Mouse (Mus musculus) gastrocnemius, postnatal 10 days (tissue): ENCODE data around the gene Myb. TPM values are rescaled to one million over a fixed set of nuclear protein-coding genes. Genes with fewer than 3 reads are reported as not detected.
"Not testable (repeated sequence)": the region's sequence is repeated elsewhere in the genome, so short reads cannot be mapped to it uniquely, and the experiment has no call there.

Experiments used
- DNase-seq: peaks from one replicate; pipeline ENCODE4 v3.0.0; 2021; ENCODE audit warnings: mixed read lengths
- total RNA-seq, 2 experiments: library from RNA; stranded (reverse); gene quantifications; 2 replicates each; pipeline ENCODE4 v1.2.3; 2021

Gene Myb
- total RNA-seq, 2 experiments from 2014 or later: 0.82 to 2.6 TPM

GRCm38 (mm10) chr10:21168466-21168865 is 7.7 kb upstream of the Myb start:
- DNase-seq: no peak

GRCm38 (mm10) chr10:21167842-21168241 is 7.1 kb upstream of the Myb start:
- no peak for DNase-seq

GRCm38 (mm10) chr10:21167165-21167564 is 6.4 kb upstream of the Myb start:
- no peak for DNase-seq

- DNase-seq: no peak
These were observed 4.6 kb upstream of the Myb start for GRCm38 (mm10) chr10:21165411-21165810.

GRCm38 (mm10) chr10:21162124-21162523 is 1.3 kb upstream of the Myb start:
- DNase-seq: no peak

GRCm38 (mm10) chr10:21161359-21162094 is 743 bp upstream of the Myb start:
- DNase-seq: no peak

GRCm38 (mm10) chr10:21159697-21160394 is 938 bp downstream of the Myb start:
- peak; percentile 46 for DNase-seq

- DNase-seq: peak; percentile 16
These were observed 1.8 kb downstream of the Myb start for GRCm38 (mm10) chr10:21158918-21159443.

GRCm38 (mm10) chr10:21158111-21158917 is 2.5 kb downstream of the Myb start:
- DNase-seq: peak; percentile 48

- DNase-seq: no peak
These were observed 3.8 kb downstream of the Myb start for GRCm38 (mm10) chr10:21156953-21157499.

- DNase-seq: no peak
These were observed 4.4 kb downstream of the Myb start for GRCm38 (mm10) chr10:21156416-21156815.

GRCm38 (mm10) chr10:21154927-21155326 is 5.9 kb downstream of the Myb start:
- no peak for DNase-seq

GRCm38 (mm10) chr10:21153433-21153832 is 7.4 kb downstream of the Myb start:
- DNase-seq: no peak

- no peak for DNase-seq
These were observed 8.0 kb downstream of the Myb start for GRCm38 (mm10) chr10:21152812-21153211.

GRCm38 (mm10) chr10:21151320-21151719 is 9.5 kb downstream of the Myb start:
- DNase-seq: no peak

- DNase-seq: not testable (repeated sequence)
These were observed 10.8 kb downstream of the Myb start for GRCm38 (mm10) chr10:21149945-21150344.

- DNase-seq: no peak
These were observed 14.1 kb downstream of the Myb start for GRCm38 (mm10) chr10:21146719-21147118.

- DNase-seq: no peak
These were observed 14.5 kb downstream of the Myb start for GRCm38 (mm10) chr10:21146263-21146662.

GRCm38 (mm10) chr10:21144627-21145504 is 15.9 kb downstream of the Myb start:
- DNase-seq: peak; percentile 56

- DNase-seq: no peak
These were observed 25.5 kb downstream of the Myb start for GRCm38 (mm10) chr10:21135297-21135696.

- no peak for DNase-seq
These were observed 29.8 kb downstream of the Myb start for GRCm38 (mm10) chr10:21130901-21131493.
